Mouse (Mus musculus) bone marrow, adult 2 months (tissue): ENCODE results near the gene Ctrb1.

ENCODE experiments used
- CTCF ChIP-seq: fragments of 200-500 bp; IDR thresholded peaks from 2 replicates; pipeline ENCODE4 v1.5.1; 2011; ENCODE audit warnings: low read length, control low read depth; ENCODE audit not compliant: control insufficient read depth, insufficient read depth
- POLR2A ChIP-seq: fragments of 200-500 bp; IDR thresholded peaks from 2 replicates; pipeline ENCODE4 v1.6.1; 2011; ENCODE audit warnings: low read depth, mild to moderate bottlenecking, control low read depth, low read length, borderline replicate concordance; ENCODE audit not compliant: control insufficient read depth

- TF ChIP-seq POLR2A, result no peak
- no peak for TF ChIP-seq CTCF
These were observed 43.6 kb upstream of the Ctrb1 start for GRCm38 (mm10) chr8:111734244-111734960.
